Mouse (Mus musculus) hindbrain, embryonic 15.5 days (tissue): ENCODE data around the gene Slc34a1. TPM values are rescaled to one million over a fixed set of nuclear protein-coding genes. Genes with fewer than 3 reads are reported as not detected.
A peak's percentile ranks its signal among the peaks of the same experiment; 100 is the strongest.
"Not testable (repeated sequence)": the region's sequence is repeated elsewhere in the genome, so short reads cannot be mapped to it uniquely, and the experiment has no call there.

ENCODE experiments used
- ATAC-seq: fragments of 200-750 bp; cut with Nextera tagmentation; 2 replicates; pipeline ENCODE4 v1.8.0; 2017; ENCODE audit warnings: low read depth, moderate number of reproducible peaks, moderate TSS enrichment; ENCODE audit not compliant: low FRiP score
- H3K27ac ChIP-seq: fragments of 300-500 bp; sonication (generic); replicated peaks from 2 replicates; pipeline ENCODE4 v1.5.1; 2015; ENCODE audit warnings: mild to moderate bottlenecking, inconsistent platforms
- H3K27me3 ChIP-seq: fragments of 300-500 bp; sonication (generic); 2 replicates; pipeline ENCODE4 v1.6.1; 2015; ENCODE audit warnings: control low read depth, inconsistent platforms
- H3K36me3 ChIP-seq: fragments of 300-500 bp; sonication (generic); 2 replicates; pipeline ENCODE4 v1.6.1; 2015; ENCODE audit warnings: control low read depth, inconsistent platforms
- H3K4me1 ChIP-seq: fragments of 300-500 bp; sonication (generic); replicated peaks from 2 replicates; pipeline ENCODE4 v1.6.1; 2015; ENCODE audit warnings: control low read depth, inconsistent platforms
- H3K4me2 ChIP-seq: fragments of 300-500 bp; sonication (generic); 2 replicates; pipeline ENCODE4 v1.6.1; 2015; ENCODE audit warnings: moderate library complexity, mild to moderate bottlenecking, inconsistent platforms
- H3K4me3 ChIP-seq: fragments of 300-500 bp; sonication (generic); 2 replicates; pipeline ENCODE4 v1.5.1; 2015; ENCODE audit warnings: mild to moderate bottlenecking, inconsistent platforms
- H3K9ac ChIP-seq: fragments of 300-500 bp; sonication (generic); 2 replicates; pipeline ENCODE4 v1.6.1; 2015; ENCODE audit warnings: inconsistent platforms
- H3K9me3 ChIP-seq: fragments of 300-500 bp; sonication (generic); 2 replicates; pipeline ENCODE4 v1.6.1; 2016; ENCODE audit warnings: control low read depth, inconsistent platforms
- WGBS: fragments of 180-500 bp; shearing (Covaris S2); methylation state at CpG from one replicate; pipeline ENCODE4 v1.1.7; 2015; 5-methylcytosine and 5-hydroxymethylcytosine counted together
- polyA plus RNA-seq: library from polyadenylated mRNA; unstranded; fragments of >200 nt; fragmentation: Nextera tagmentation; extraction: Ambion mirVana; gene quantifications from 2 replicates; pipeline ENCODE4 v1.2.1, GENCODE M21; 2015

The Slc34a1 gene
- polyA plus RNA-seq, 1 experiment from 2014 or later, result 0.17 TPM

GRCm38 (mm10) chr13:55429226-55429888 lies 31.4 kb downstream of the Slc34a1 start:
- ATAC-seq, result no peak
- Histone ChIP-seq H3K27me3 (no peaks in the 10 kb centered on the region), H3K9ac (no peak overlapping the region), H3K9me3 (no peaks in the 10 kb centered on the region), H3K36me3 (no peaks in the 10 kb centered on the region), H3K4me3 (no peak overlapping the region), H3K4me2 (no peak overlapping the region), H3K27ac (no peak overlapping the region), H3K4me1 (no peaks in the 10 kb centered on the region)
- 75% methylated on average over 12 of the region's 12 CpGs for WGBS

GRCm38 (mm10) chr13:55430566-55430965 lies 32.6 kb downstream of the Slc34a1 start:
- no peaks in the 10 kb centered on the region for H3K27me3 ChIP-seq
- WGBS, result 86% methylated on average over 2 of the region's 2 CpGs

GRCm38 (mm10) chr13:55431889-55432685 lies 34.1 kb downstream of the Slc34a1 start:
- Histone ChIP-seq H3K27ac (no peak overlapping the region), H3K4me1 (no peaks in the 10 kb centered on the region)

More at GRCm38 (mm10) chr13:55430566-55430965, 32.6 kb downstream of the Slc34a1 start:
- no peaks in the 10 kb centered on the region for H3K4me1 ChIP-seq
- H3K4me2 ChIP-seq, result no peak overlapping the region
- no peak overlapping the region for H3K9ac ChIP-seq
- H3K36me3 ChIP-seq, result no peaks in the 10 kb centered on the region
- H3K9me3 ChIP-seq, result no peaks in the 10 kb centered on the region
- H3K27ac ChIP-seq, result no peak overlapping the region
- ATAC-seq, result no peak
- H3K4me3 ChIP-seq, result no peak overlapping the region

GRCm38 (mm10) chr13:55437111-55437629 lies 39.2 kb downstream of the Slc34a1 start:
- H3K9ac ChIP-seq, H3K9me3 ChIP-seq, ATAC-seq, H3K4me1 ChIP-seq, H3K27me3 ChIP-seq, H3K4me3 ChIP-seq, H3K27ac ChIP-seq, H3K36me3 ChIP-seq, H3K4me2 ChIP-seq: not testable (repeated sequence)
- 90% methylated on average over 15 of the region's 15 CpGs for WGBS

More at GRCm38 (mm10) chr13:55431889-55432685, 34.1 kb downstream of the Slc34a1 start:
- no peak overlapping the region for H3K9ac ChIP-seq
- H3K9me3 ChIP-seq, result no peaks in the 10 kb centered on the region
- ATAC-seq, result no peak
- H3K36me3 ChIP-seq, result no peaks in the 10 kb centered on the region
- no peak overlapping the region for H3K4me2 ChIP-seq
- WGBS, result 74% methylated on average over 10 of the region's 10 CpGs
- no peak overlapping the region for H3K4me3 ChIP-seq
- no peaks in the 10 kb centered on the region for H3K27me3 ChIP-seq

DNA sequence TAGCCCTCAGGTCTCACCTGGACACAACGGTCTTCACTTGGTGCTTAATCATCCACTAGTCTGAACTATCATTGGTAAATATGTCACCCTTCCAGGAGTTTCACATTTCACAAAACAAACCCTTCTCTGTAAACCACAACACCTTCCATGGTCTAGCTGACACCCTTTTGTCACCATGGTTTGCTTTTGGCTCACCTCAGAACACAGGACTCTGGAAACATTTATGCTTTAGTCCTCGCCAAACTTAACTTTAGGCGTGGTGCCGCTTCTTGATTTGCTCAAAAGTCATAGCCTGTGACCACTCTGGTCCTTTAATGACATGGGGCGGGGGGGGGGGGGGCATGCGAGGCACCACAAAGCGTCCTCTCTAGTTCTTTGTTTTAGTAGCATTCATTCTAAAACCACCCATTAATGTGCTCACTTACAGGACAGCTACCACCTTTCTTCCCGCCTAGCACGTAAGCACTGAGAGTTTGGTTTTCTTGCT lies 45.9 kb downstream of the Slc34a1 start:
- peak overlapping the region; percentile 64 for H3K9ac ChIP-seq
- no peak for ATAC-seq
- peak overlapping the region; percentile 92 for H3K4me3 ChIP-seq
- no peaks in the 10 kb centered on the region for H3K27me3 ChIP-seq
- H3K36me3 ChIP-seq, result no peaks in the 10 kb centered on the region
- 40% methylated on average over 9 of the region's 9 CpGs for WGBS
- H3K27ac ChIP-seq, result peak overlapping the region; percentile 97
- peak overlapping the region; percentile 94 for H3K4me2 ChIP-seq
- peaks cover 33% of the 10 kb centered on the region for H3K4me1 ChIP-seq
- H3K9me3 ChIP-seq, result no peaks in the 10 kb centered on the region

GRCm38 (mm10) chr13:55444286-55444936 lies 46.4 kb downstream of the Slc34a1 start:
- Histone ChIP-seq H3K4me3 (peak overlapping the region; percentile 92), H3K27ac (peak overlapping the region; percentile 97), H3K9ac (peak overlapping the region; percentile 64), H3K4me1 (peaks cover 33% of the 10 kb centered on the region), H3K27me3 (no peaks in the 10 kb centered on the region), H3K9me3 (no peaks in the 10 kb centered on the region), H3K36me3 (no peaks in the 10 kb centered on the region), H3K4me2 (peak overlapping the region; percentile 94)
- peak; percentile 77 for ATAC-seq
- 1% methylated on average over 33 of the region's 33 CpGs for WGBS

- Histone ChIP-seq H3K36me3 (0 out of 2 replicates have a peak, but pooled peaks cover 3% of the 10 kb centered on the region), H3K27me3 (no peaks in the 10 kb centered on the region), H3K27ac (peak within 1 kb of the TSS; percentile 97), H3K4me3 (peak within 1 kb of the TSS; percentile 92), H3K4me1 (peaks cover 33% of the 10 kb centered on the region), H3K9ac (peak within 1 kb of the TSS; percentile 96), H3K4me2 (peak within 1 kb of the TSS; percentile 94), H3K9me3 (no peaks in the 10 kb centered on the region)
- 0% methylated on average over 35 of the region's 35 CpGs for WGBS
- peak; percentile 97 for ATAC-seq
These were observed 46.9 kb downstream of the Slc34a1 start, which contains the start of gene Grk6 for GRCm38 (mm10) chr13:55444937-55445315. TSS of gene Grk6 (plus strand) at chr13:55445072.

- H3K9ac ChIP-seq, result peak overlapping the region; percentile 96
- H3K27me3 ChIP-seq, result no peaks in the 10 kb centered on the region
- under 1% methylated on average over 66 of the region's 66 CpGs for WGBS
- H3K27ac ChIP-seq, result peak overlapping the region; percentile 97
- peaks cover 33% of the 10 kb centered on the region for H3K4me1 ChIP-seq
- H3K4me2 ChIP-seq, result peak overlapping the region; percentile 94
- ATAC-seq, result no peak
- H3K9me3 ChIP-seq, result no peaks in the 10 kb centered on the region
- H3K36me3 ChIP-seq, result peaks cover 5% of the 10 kb centered on the region
- H3K4me3 ChIP-seq, result peak overlapping the region; percentile 92
These were observed 47.5 kb downstream of the Slc34a1 start for GRCm38 (mm10) chr13:55445361-55446091.

GRCm38 (mm10) chr13:55446483-55447105 lies 48.6 kb downstream of the Slc34a1 start:
- peak overlapping the region; percentile 94 for H3K4me2 ChIP-seq
- H3K9me3 ChIP-seq, result no peaks in the 10 kb centered on the region
- peak overlapping the region; percentile 96; the same call in 1 of the 2 replicates for H3K9ac ChIP-seq
- peaks cover 33% of the 10 kb centered on the region for H3K4me1 ChIP-seq
- H3K4me3 ChIP-seq, result peak overlapping the region; percentile 92
- ATAC-seq, result no peak
- no peaks in the 10 kb centered on the region for H3K27me3 ChIP-seq
- peaks cover 14% of the 10 kb centered on the region for H3K36me3 ChIP-seq
- no peak overlapping the region for H3K27ac ChIP-seq
- 78% methylated on average over 6 of the region's 6 CpGs for WGBS

DNA sequence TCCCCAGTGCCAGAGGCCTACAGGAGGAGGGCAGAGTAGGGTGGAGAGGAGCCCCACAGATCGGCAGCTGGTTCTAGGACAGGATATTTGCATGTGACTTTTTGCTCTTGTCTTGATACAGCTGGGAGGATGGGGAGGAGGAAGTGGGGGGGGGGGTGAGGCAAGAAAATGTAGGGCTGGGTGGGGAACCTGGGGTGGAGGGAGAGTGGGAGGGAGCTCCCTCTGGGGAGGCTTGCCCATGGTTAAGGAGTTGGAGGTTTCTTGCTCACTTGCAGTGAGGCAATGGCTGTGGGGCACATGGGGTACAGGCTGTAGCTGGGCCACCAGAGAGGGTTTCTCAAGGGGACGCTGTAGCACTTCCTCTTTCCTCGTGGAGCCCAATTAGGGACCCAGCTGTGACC lies 49.6 kb downstream of the Slc34a1 start:
- no peak overlapping the region for H3K4me2 ChIP-seq
- H3K4me3 ChIP-seq, result no peak overlapping the region
- no peaks in the 10 kb centered on the region for H3K9me3 ChIP-seq
- 53% methylated on average over 3 of the region's 3 CpGs for WGBS
- no peaks in the 10 kb centered on the region for H3K27me3 ChIP-seq
- no peak overlapping the region for H3K9ac ChIP-seq
- H3K36me3 ChIP-seq, result peaks cover 22% of the 10 kb centered on the region
- H3K4me1 ChIP-seq, result peaks cover 33% of the 10 kb centered on the region
- ATAC-seq, result no peak
- no peak overlapping the region for H3K27ac ChIP-seq

- H3K36me3 ChIP-seq, result peaks cover 28% of the 10 kb centered on the region
- no peak overlapping the region for H3K9ac ChIP-seq
- no peaks in the 10 kb centered on the region for H3K27me3 ChIP-seq
- WGBS, result 91% methylated on average over 5 of the region's 5 CpGs
- no peak overlapping the region for H3K4me2 ChIP-seq
- H3K4me3 ChIP-seq, result no peak overlapping the region
- H3K27ac ChIP-seq, result no peak overlapping the region
- ATAC-seq, result no peak
- H3K4me1 ChIP-seq, result peaks cover 33% of the 10 kb centered on the region
- H3K9me3 ChIP-seq, result no peaks in the 10 kb centered on the region
These were observed 50.1 kb downstream of the Slc34a1 start for GRCm38 (mm10) chr13:55448131-55448530.
